Mouse (Mus musculus): ENCODE measurements around the gene Spata6. TPM values are rescaled to one million over a fixed set of nuclear protein-coding genes. Genes with fewer than 3 reads are reported as not detected.

The Spata6 gene
- polyA plus RNA-seq (2014; fragmentation: Nextera tagmentation; extraction: Ambion mirVana), result 29.6 and 30.4 TPM in 2 replicates

GRCm38 (mm10) chr4:111719776-111720661 lies at the start of gene Spata6:
Spata6 (plus strand) TSS chr4:111719984.
- TF ChIP-seq CTCF (IDR thresholded peaks at IDR 0.05; ENCODE audit: low read depth), result no peak; the same call in 1 of the 2 replicates
- Histone ChIP-seq H3K4me2 (peak within 1 kb of the TSS; percentile 63), H3K36me3 (ENCODE audit: insufficient read depth) (no peaks in the 10 kb centered on the region), H3K9me3 (ENCODE audit: low read depth, low read length) (no peaks in the 10 kb centered on the region), H3K27ac (ENCODE audit: low read depth) (peak within 1 kb of the TSS; percentile 86), H3K4me3 (ENCODE audit: low read depth, low read length) (peak within 1 kb of the TSS; percentile 91), H3K4me1 (ENCODE audit: insufficient read depth) (no peaks in the 10 kb centered on the region), H3K27me3 (ENCODE audit: insufficient read depth, low read length) (no peaks in the 10 kb centered on the region), H3K9ac (peak within 1 kb of the TSS; percentile 78)
- peak; percentile 97 for ATAC-seq (ENCODE audit: insufficient read depth)
- WGBS, result under 1% methylated on average over 47 of the region's 50 CpGs
- peak; percentile 94 for DNase-seq

DNA sequence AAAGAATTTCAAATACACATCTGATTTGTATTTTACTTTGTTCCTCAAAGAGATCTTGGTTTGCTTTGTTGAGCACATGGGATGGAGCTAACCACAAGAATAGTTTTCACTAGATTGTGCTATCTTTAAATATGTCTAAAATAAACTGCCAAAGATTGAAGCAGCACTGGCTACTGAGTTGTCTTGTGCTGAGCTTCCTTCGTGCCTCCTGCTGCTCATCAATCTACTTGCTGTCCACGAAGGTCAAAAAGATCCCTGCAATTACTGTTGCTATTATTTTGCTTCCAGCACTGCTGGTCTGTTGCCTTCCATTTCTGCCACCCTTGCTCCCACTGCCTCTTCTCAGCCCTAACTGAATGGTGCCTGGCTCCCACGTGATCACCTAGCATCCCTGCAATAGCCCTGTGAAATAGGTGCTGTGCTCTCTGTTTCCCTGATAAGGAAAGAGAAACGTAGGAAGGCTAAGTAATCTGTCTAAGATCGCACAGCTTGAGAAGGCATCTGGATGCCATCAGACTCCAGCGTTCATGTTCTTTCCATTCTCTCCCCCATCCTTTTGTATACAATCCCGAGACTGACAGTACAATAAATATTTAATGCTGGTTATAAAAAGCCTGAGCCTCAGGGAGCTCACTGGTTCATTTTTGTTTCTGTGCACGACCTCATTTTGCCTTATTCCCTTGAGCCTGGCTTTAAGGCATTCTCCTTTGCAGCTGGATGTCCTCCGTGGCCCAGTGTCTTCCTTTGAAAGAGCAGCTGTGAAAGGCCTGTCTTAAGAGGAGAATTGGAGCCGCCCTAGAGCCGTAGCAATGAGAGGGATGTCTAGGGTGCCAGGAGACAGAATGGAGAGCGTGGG lies 49.0 kb upstream of the Spata6 start:
- peak overlapping the region; percentile 77 for H3K27ac ChIP-seq (ENCODE audit: low read depth)
- no peaks in the 10 kb centered on the region; the same call in 1 of the 2 replicates for H3K4me1 ChIP-seq (ENCODE audit: insufficient read depth)
- H3K36me3 ChIP-seq (ENCODE audit: insufficient read depth), result no peaks in the 10 kb centered on the region
- H3K9ac ChIP-seq, result no peak overlapping the region
- ATAC-seq (ENCODE audit: insufficient read depth) (peak; percentile 77), DNase-seq (peak; percentile 66)
- 16% methylated on average over 12 of the region's 12 CpGs for WGBS
- H3K4me2 ChIP-seq, result peak overlapping the region; percentile 14
- H3K27me3 ChIP-seq (ENCODE audit: insufficient read depth, low read length), result no peaks in the 10 kb centered on the region
- H3K9me3 ChIP-seq (ENCODE audit: low read depth, low read length), result no peaks in the 10 kb centered on the region
- H3K4me3 ChIP-seq (ENCODE audit: low read depth, low read length), result no peak overlapping the region
- no peak for TF ChIP-seq CTCF (IDR thresholded peaks at IDR 0.05; ENCODE audit: low read depth)

DNA sequence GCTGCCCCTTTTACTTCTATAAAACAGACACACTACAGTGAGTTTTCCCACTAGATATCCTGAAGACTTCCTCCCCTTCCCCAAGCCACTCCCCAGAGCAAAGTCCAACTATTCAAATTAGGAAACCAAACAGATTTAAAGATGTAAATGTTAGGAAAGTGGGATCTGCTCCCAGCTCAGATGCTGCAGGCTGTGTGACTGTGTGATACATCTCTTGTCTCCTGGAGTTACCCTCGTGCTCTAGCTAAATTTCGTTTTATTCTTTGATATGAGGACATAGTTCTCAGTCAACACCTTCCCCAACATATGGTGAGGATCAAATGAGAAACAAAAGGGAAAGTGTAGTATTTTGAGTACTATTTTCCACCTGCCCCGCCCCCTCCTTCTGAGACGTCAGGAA lies 48.3 kb upstream of the Spata6 start:
- no peak for TF ChIP-seq CTCF (IDR thresholded peaks at IDR 0.05; ENCODE audit: low read depth)
- Histone ChIP-seq H3K27ac (ENCODE audit: low read depth) (peak overlapping the region; percentile 77; the same call in 1 of the 2 replicates), H3K27me3 (ENCODE audit: insufficient read depth, low read length) (no peaks in the 10 kb centered on the region), H3K9ac (no peak overlapping the region), H3K4me2 (peak overlapping the region; percentile 14; the same call in 1 of the 2 replicates), H3K4me1 (ENCODE audit: insufficient read depth) (no peaks in the 10 kb centered on the region; the same call in 1 of the 2 replicates), H3K9me3 (ENCODE audit: low read depth, low read length) (no peaks in the 10 kb centered on the region), H3K36me3 (ENCODE audit: insufficient read depth) (no peaks in the 10 kb centered on the region), H3K4me3 (ENCODE audit: low read depth, low read length) (no peak overlapping the region)
- ATAC-seq (ENCODE audit: insufficient read depth), result peak; percentile 18; the same call in 1 of the 2 replicates
- 39% methylated on average over 4 of the region's 4 CpGs for WGBS
- no peak for DNase-seq

DNA sequence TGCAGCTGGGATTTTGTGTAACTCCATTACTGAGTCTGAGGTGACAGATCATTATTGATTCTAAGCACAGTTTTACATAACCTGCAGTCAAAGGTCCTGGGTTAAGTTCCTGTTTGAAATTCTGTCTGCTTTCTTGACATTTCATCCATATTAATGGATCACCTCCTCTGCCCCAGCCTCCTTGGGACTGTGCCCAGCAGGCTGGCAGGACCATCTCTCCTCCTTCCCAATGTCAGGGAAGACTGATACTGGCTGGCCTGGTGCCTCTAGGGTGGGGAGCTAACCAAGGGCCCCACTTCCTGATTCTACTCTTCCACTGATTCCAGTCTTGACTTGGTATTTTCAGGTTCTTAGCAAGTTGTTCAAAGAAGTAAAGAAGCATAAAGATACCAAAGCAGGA lies 45.9 kb upstream of the Spata6 start:
- Histone ChIP-seq H3K27me3 (ENCODE audit: insufficient read depth, low read length) (no peaks in the 10 kb centered on the region), H3K36me3 (ENCODE audit: insufficient read depth) (no peaks in the 10 kb centered on the region), H3K4me3 (ENCODE audit: low read depth, low read length) (no peak overlapping the region), H3K4me2 (no peak overlapping the region), H3K9me3 (ENCODE audit: low read depth, low read length) (no peaks in the 10 kb centered on the region), H3K4me1 (ENCODE audit: insufficient read depth) (no peaks in the 10 kb centered on the region; the same call in 1 of the 2 replicates), H3K27ac (ENCODE audit: low read depth) (no peak overlapping the region), H3K9ac (no peak overlapping the region)
- no peak for TF ChIP-seq CTCF (IDR thresholded peaks at IDR 0.05; ENCODE audit: low read depth)
- DNase-seq (no peak), ATAC-seq (ENCODE audit: insufficient read depth) (no peak)

DNA sequence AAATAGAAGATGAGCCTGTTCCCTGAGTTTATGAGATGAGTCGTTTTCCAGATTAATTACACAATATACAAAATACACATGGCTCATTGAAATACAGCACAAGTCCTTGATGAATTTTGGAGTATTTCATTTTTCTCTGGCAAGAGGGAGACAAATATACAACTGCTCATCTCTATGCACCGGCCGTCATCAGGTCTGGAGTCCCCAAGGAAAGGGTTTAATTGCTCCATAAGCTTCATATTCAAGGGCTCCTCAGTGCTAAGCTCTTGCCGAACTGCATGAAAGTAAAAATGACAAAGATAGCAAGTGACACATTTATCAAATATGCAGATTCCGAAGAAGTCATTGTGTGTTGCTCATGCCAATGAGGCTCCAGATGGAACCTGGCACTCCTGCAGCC lies 37.9 kb upstream of the Spata6 start:
- Histone ChIP-seq H3K4me3 (ENCODE audit: low read depth, low read length) (no peak overlapping the region), H3K36me3 (ENCODE audit: insufficient read depth) (no peaks in the 10 kb centered on the region), H3K4me2 (no peak overlapping the region), H3K27ac (ENCODE audit: low read depth) (no peak overlapping the region), H3K9me3 (ENCODE audit: low read depth, low read length) (no peaks in the 10 kb centered on the region), H3K27me3 (ENCODE audit: insufficient read depth, low read length) (no peaks in the 10 kb centered on the region), H3K9ac (no peak overlapping the region), H3K4me1 (ENCODE audit: insufficient read depth) (no peaks in the 10 kb centered on the region)
- ATAC-seq (ENCODE audit: insufficient read depth), result no peak
- TF ChIP-seq CTCF (IDR thresholded peaks at IDR 0.05; ENCODE audit: low read depth), result no peak
- no peak for DNase-seq
- 84% methylated on average over 5 of the region's 5 CpGs for WGBS

DNA sequence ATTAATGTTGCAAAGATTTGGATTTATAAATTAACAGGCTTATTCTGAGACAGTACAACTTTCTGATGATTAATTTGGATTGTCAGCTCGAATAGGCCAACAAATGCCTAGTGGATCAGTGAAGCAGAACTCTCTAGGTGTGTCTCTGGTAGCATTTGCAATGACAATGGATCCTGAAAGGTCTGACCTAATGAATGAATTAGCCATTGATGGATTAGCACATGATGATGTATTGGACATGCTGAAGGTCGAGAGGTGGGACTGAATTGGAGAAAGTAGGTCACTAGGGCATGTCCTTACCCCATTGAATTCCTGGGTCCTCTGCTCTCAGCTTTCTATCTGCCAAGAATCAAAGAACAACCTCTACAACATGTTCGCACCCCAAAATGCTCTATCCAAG lies 37.0 kb upstream of the Spata6 start:
- TF ChIP-seq CTCF (IDR thresholded peaks at IDR 0.05; ENCODE audit: low read depth), result no peak
- Histone ChIP-seq H3K36me3 (ENCODE audit: insufficient read depth) (no peaks in the 10 kb centered on the region), H3K27ac (ENCODE audit: low read depth) (no peak overlapping the region), H3K4me2 (no peak overlapping the region), H3K4me1 (ENCODE audit: insufficient read depth) (no peaks in the 10 kb centered on the region), H3K9ac (no peak overlapping the region), H3K4me3 (ENCODE audit: low read depth, low read length) (no peak overlapping the region), H3K27me3 (ENCODE audit: insufficient read depth, low read length) (no peaks in the 10 kb centered on the region), H3K9me3 (ENCODE audit: low read depth, low read length) (no peaks in the 10 kb centered on the region)
- no peak for DNase-seq
- no peak for ATAC-seq (ENCODE audit: insufficient read depth)
- WGBS, result 73% methylated on average over 3 of the region's 3 CpGs

GRCm38 (mm10) chr4:111683843-111684242 lies 35.9 kb upstream of the Spata6 start:
- TF ChIP-seq CTCF (IDR thresholded peaks at IDR 0.05; ENCODE audit: low read depth), result no peak
- H3K4me3 ChIP-seq (ENCODE audit: low read depth, low read length), result no peak overlapping the region
- H3K4me2 ChIP-seq, result no peak overlapping the region
- no peaks in the 10 kb centered on the region for H3K9me3 ChIP-seq (ENCODE audit: low read depth, low read length)
- H3K36me3 ChIP-seq (ENCODE audit: insufficient read depth), result no peaks in the 10 kb centered on the region
- DNase-seq (no peak), ATAC-seq (ENCODE audit: insufficient read depth) (no peak)
- H3K27me3 ChIP-seq (ENCODE audit: insufficient read depth, low read length), result no peaks in the 10 kb centered on the region
- H3K4me1 ChIP-seq (ENCODE audit: insufficient read depth), result no peaks in the 10 kb centered on the region
- H3K9ac ChIP-seq, result no peak overlapping the region
- H3K27ac ChIP-seq (ENCODE audit: low read depth), result no peak overlapping the region
- WGBS, result 53% methylated on average over 5 of the region's 5 CpGs
